Mouse (Mus musculus) G1E (cell line): ENCODE data around the gene Arl15. TPM values are rescaled to one million over a fixed set of nuclear protein-coding genes. Genes with fewer than 3 reads are reported as not detected.
A peak's percentile ranks its signal among the peaks of the same experiment; 100 is the strongest.

ENCODE experiments used
- ATAC-seq: 2 replicates; pipeline ENCODE4 v1.8.0; 2016; ENCODE audit warnings: mild to moderate bottlenecking; ENCODE audit not compliant: insufficient number of reproducible peaks, poor library complexity, low FRiP score, severe bottlenecking; ENCODE audit errors: extremely low read depth
- DNase-seq: peaks from one replicate; pipeline ENCODE4 v3.0.0; 2012; ENCODE audit warnings: low spot score
- H3K27me3 ChIP-seq: 2 replicates; pipeline ENCODE4 v1.6.1; 2012; ENCODE audit warnings: mild to moderate bottlenecking, low read length, inconsistent platforms; ENCODE audit not compliant: insufficient read depth
- H3K36me3 ChIP-seq: replicated peaks from 2 replicates; pipeline ENCODE3; 2012; ENCODE audit warnings: mild to moderate bottlenecking, inconsistent platforms
- H3K4me1 ChIP-seq: 2 replicates; pipeline ENCODE4 v1.6.1; 2012; ENCODE audit warnings: low read depth, low read length, inconsistent platforms, mixed read lengths; ENCODE audit not compliant: insufficient read depth
- H3K4me3 ChIP-seq: 2 replicates; pipeline ENCODE4 v1.5.1; 2012; ENCODE audit warnings: low read depth, mild to moderate bottlenecking, inconsistent platforms, low read length, moderate library complexity, mixed read lengths
- H3K9me3 ChIP-seq: replicated peaks from 2 replicates; pipeline ENCODE4 v1.6.1; 2012; ENCODE audit warnings: inconsistent platforms
- CTCF ChIP-seq: IDR thresholded peaks from 2 replicates; pipeline ENCODE4 v1.5.1; 2012; ENCODE audit warnings: low read depth, low read length, inconsistent platforms, mixed read lengths
- GATA1 ChIP-seq: IDR thresholded peaks from 2 replicates; pipeline ENCODE4 v1.6.1; 2012; ENCODE audit warnings: borderline replicate concordance, low read length, inconsistent platforms, mixed read lengths
- GATA2 ChIP-seq: IDR thresholded peaks from 2 replicates; pipeline ENCODE4 v1.6.1; 2012; ENCODE audit warnings: low read depth, low read length, inconsistent platforms, borderline replicate concordance
- POLR2AphosphoS5 ChIP-seq: IDR thresholded peaks from 2 replicates; pipeline ENCODE4 v1.6.1; 2012; ENCODE audit warnings: low read depth, low read length, inconsistent platforms; ENCODE audit not compliant: insufficient replicate concordance
- TAL1 ChIP-seq: conservative IDR thresholded peaks from 2 replicates; pipeline ENCODE4 v1.6.1; 2012; ENCODE audit warnings: low read depth, low read length, inconsistent platforms, mixed read lengths
- polyA plus RNA-seq: library from polyadenylated mRNA; stranded (reverse); fragments of >175 nt; gene quantifications from 2 replicates; pipeline ENCODE4 v1.2.3, GENCODE M21; 2012
- total RNA-seq, 2 experiments: library from RNA; stranded (forward) in 1 of 2; stranded (reverse) in 1 of 2; fragments of 200-1000 nt in 1 of 2; fragments of >200 nt in 1 of 2; fragmentation: Nextera tagmentation in 1 of 2; gene quantifications; 2 replicates each; pipeline ENCODE4 v1.2.3; 2014 to 2017

Gene Arl15
- total and polyA plus RNA-seq, 3 experiments: 3.2 to 73.8 (median 64.0) TPM

- ATAC-seq: 0 out of 2 replicates have a peak, but pooled peaks have one; percentile 36
- peak; percentile 51 for DNase-seq
- TF ChIP-seq GATA2: no peak
- peak; percentile 69 for TF ChIP-seq CTCF
- H3K4me3 ChIP-seq: no peak overlapping the region
- no peaks in the 10 kb centered on the region for H3K9me3 ChIP-seq
- H3K4me1 ChIP-seq: peaks cover 6% of the 10 kb centered on the region
- peaks cover 28% of the 10 kb centered on the region for H3K36me3 ChIP-seq
- H3K27me3 ChIP-seq: peaks cover 4% of the 10 kb centered on the region; the same call in 1 of the 2 replicates
Observed at GRCm38 (mm10) chr13:113869212-113870205, 75.2 kb downstream of the Arl15 start.

GRCm38 (mm10) chr13:113870403-113870802 is 76.1 kb downstream of the Arl15 start:
- TF ChIP-seq POLR2AphosphoS5 (no peak), TAL1 (no peak), GATA1 (no peak)
- ATAC-seq (no peak), DNase-seq (no peak)
- Histone ChIP-seq H3K4me3 (no peak overlapping the region), H3K36me3 (peaks cover 27% of the 10 kb centered on the region), H3K4me1 (peaks cover 5% of the 10 kb centered on the region), H3K27me3 (peaks cover 4% of the 10 kb centered on the region; the same call in 1 of the 2 replicates), H3K9me3 (no peaks in the 10 kb centered on the region)

GRCm38 (mm10) chr13:113871853-113872252 is 77.5 kb downstream of the Arl15 start:
- peaks cover 27% of the 10 kb centered on the region for H3K36me3 ChIP-seq
- no peak overlapping the region for H3K4me3 ChIP-seq
- no peaks in the 10 kb centered on the region for H3K9me3 ChIP-seq
- DNase-seq (no peak), ATAC-seq (no peak)
- TF ChIP-seq CTCF (no peak), GATA1 (no peak), POLR2AphosphoS5 (no peak), GATA2 (no peak), TAL1 (no peak)
- H3K27me3 ChIP-seq: peaks cover 4% of the 10 kb centered on the region; the same call in 1 of the 2 replicates
- H3K4me1 ChIP-seq: peaks cover 2% of the 10 kb centered on the region; the same call in 1 of the 2 replicates

DNA sequence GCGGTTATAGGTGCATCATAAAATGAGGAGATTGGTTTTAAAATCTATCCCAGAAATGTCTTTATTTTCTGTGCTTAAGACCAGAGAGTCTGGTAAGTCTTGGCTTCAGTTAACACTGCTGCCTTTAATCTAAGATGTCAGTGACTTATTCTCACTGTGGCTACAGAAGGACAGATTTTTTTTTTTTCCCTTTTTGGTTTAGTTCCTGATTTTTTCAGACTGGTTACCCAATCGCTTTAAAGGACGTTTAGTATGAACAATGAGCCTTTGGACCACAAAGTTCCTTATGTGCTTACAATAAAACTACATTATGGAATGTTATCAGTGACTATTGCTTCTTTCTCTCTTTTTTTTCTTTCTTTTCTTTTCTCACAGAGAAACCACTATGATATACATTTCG is 81.4 kb downstream of the Arl15 start:
- Histone ChIP-seq H3K9me3 (no peaks in the 10 kb centered on the region), H3K36me3 (peaks cover 25% of the 10 kb centered on the region), H3K27me3 (peaks cover 4% of the 10 kb centered on the region; the same call in 1 of the 2 replicates), H3K4me1 (peaks cover 23% of the 10 kb centered on the region), H3K4me3 (no peak overlapping the region)
- TF ChIP-seq POLR2AphosphoS5: no peak
- TF ChIP-seq GATA2: no peak
- no peak for TF ChIP-seq CTCF
- no peak for TF ChIP-seq TAL1
- no peak for TF ChIP-seq GATA1
- ATAC-seq (no peak), DNase-seq (no peak)

- ATAC-seq: peak; percentile 59
- DNase-seq: peak; percentile 13
- Histone ChIP-seq H3K4me3 (no peak overlapping the region), H3K9me3 (no peaks in the 10 kb centered on the region), H3K36me3 (peaks cover 17% of the 10 kb centered on the region), H3K4me1 (peaks cover 31% of the 10 kb centered on the region), H3K27me3 (peaks cover 4% of the 10 kb centered on the region; the same call in 1 of the 2 replicates)
- peak; percentile 81 for TF ChIP-seq CTCF
- TF ChIP-seq GATA1: no peak
Observed at GRCm38 (mm10) chr13:113877420-113877819, 83.1 kb downstream of the Arl15 start.

DNA sequence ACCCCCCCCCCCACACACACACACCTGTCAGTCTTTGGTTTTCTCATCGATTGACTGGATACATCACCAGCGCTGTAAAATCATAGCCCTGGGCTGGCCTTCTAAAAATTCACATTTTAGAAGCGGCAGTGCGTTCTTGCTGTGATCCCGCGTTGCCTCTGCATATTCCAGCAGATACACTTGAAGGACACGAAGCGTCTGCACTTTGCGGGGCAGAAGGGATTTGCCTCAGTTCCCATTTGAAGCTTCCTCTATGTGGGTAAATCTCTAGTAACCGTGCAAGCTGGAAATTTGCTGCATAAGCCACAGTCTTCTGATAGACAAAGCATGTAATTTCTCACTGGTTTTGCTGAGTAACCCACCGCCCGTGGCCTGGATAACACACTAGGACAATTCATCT is 84.3 kb downstream of the Arl15 start:
- ATAC-seq: no peak
- TF ChIP-seq POLR2AphosphoS5 (no peak), CTCF (no peak), GATA2 (no peak), TAL1 (no peak), GATA1 (no peak)

More for the DNA sequence above, 84.3 kb downstream of the Arl15 start:
- no peak for DNase-seq
- H3K4me1 ChIP-seq: peaks cover 37% of the 10 kb centered on the region
- H3K4me3 ChIP-seq: no peak overlapping the region
- H3K27me3 ChIP-seq: peaks cover under 1% of the 10 kb centered on the region; the same call in 1 of the 2 replicates
- H3K9me3 ChIP-seq: no peaks in the 10 kb centered on the region
- peaks cover 10% of the 10 kb centered on the region for H3K36me3 ChIP-seq
